Comparison of ENCODE assay signal across 10 mouse cellular contexts in the genomic region with DNA sequence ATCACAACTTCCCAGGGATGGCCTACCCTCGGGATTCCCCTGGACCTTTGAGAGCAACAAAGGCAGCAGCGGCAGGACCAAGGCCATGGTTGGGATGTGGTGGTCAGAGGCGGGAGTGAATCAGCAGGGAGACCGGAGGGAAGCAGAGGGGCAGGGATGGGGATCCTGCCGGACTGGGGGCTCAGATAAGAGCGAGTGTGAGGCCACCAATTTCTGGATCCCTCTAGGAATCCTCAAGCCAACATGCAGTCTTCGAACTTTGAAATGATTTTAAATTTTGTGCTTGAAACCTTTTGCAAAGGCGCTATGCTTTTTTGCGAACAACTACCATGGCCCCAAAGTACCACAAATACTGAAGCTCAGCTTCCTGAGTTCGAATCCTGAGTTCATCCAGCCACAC. TPM values are rescaled to one million over a fixed set of nuclear protein-coding genes. Genes with fewer than 3 reads are reported as not detected.
DNase-seq lines count a peak whose midpoint lies in the region; ATAC-seq and TF ChIP-seq lines count a peak whose summit lies in the region.
"Had no signal": no experiment of that assay in that cellular context is flagged by ENCODE, and none has a peak within 500 bp of the region (broad histone marks: within the 10 kb centered on the region; RNA-seq: fewer than 3 reads in every experiment).

A gene (minus strand): TSS at position 101 of the 400 bp plus-strand sequence.

- H3K4me3 ChIP-seq in heart, embryonic 10.5 days = peak within 1 kb of the TSS; percentile 56
- no peak within 1 kb of the TSS for H3K4me3 ChIP-seq in CH12.LX (replicated peaks in 1 of 3; ENCODE audit: low read depth in 2 of 3, low read length in 2 of 3, poor library complexity in 1 of 3)
- peak within 1 kb of the TSS; percentile 20 for H3K4me3 ChIP-seq in forebrain, embryonic 16.5 days (replicated peaks; ENCODE audit: low read length)
- H3K4me3 ChIP-seq in liver, embryonic 15.5 days (replicated peaks) = peak within 1 kb of the TSS; percentile 37
- H3K4me3 ChIP-seq: myocyte had no signal

- TF ChIP-seq POLR2A in CH12.LX (IDR thresholded peaks at IDR 0.05; ENCODE audit: low read depth, low read length) = no peak

- WGBS in heart, embryonic 10.5 days = 41% methylated on average over 10 of the region's 10 CpGs
- 50% methylated on average over 9 of the region's 10 CpGs for WGBS in forebrain, embryonic 16.5 days
- WGBS in liver, embryonic 15.5 days (ENCODE audit: insufficient replicate concordance) = 34% methylated on average over 10 of the region's 10 CpGs

- H3K27me3 ChIP-seq in heart, embryonic 10.5 days (ENCODE audit: insufficient read depth, poor library complexity, severe bottlenecking) = peaks cover 69% of the 10 kb centered on the region
- H3K27me3 ChIP-seq in CH12.LX (replicated peaks) = no peaks in the 10 kb centered on the region
- peaks cover 19% of the 10 kb centered on the region for H3K27me3 ChIP-seq in forebrain, embryonic 16.5 days (replicated peaks; ENCODE audit: control insufficient read depth, insufficient read depth, low read length)
- H3K27me3 ChIP-seq in liver, embryonic 15.5 days = peaks cover 82% of the 10 kb centered on the region

- H3K36me3 ChIP-seq in heart, embryonic 10.5 days = peaks cover 20% of the 10 kb centered on the region
- H3K36me3 ChIP-seq in CH12.LX (replicated peaks in 1 of 2; ENCODE audit: control insufficient read depth in 1 of 2, insufficient read depth in 1 of 2, low read length in 1 of 2) = peaks cover 4 to 32% of the 10 kb centered on the region in 2 experiments
- peaks cover 1% of the 10 kb centered on the region; the same call in 1 of the 2 replicates for H3K36me3 ChIP-seq in forebrain, embryonic 16.5 days (ENCODE audit: control insufficient read depth, insufficient read depth)
- H3K36me3 ChIP-seq in liver, embryonic 15.5 days (replicated peaks) = no peaks in the 10 kb centered on the region

- no peak for TF ChIP-seq RAD21 in CH12.LX (IDR thresholded peaks at IDR 0.05; ENCODE audit: low read depth, low read length)

- DNase-seq in heart, embryonic 10.5 days (ENCODE audit: low spot score) = no peak
- DNase-seq in heart, postnatal 10 days = no peak
- DNase-seq in CH12.LX (ENCODE audit: extremely low read depth) = no peak
- DNase-seq in layer of hippocampus, postnatal 10 days (ENCODE audit: low spot score in 2 of 2) = no peak
- DNase-seq in adrenal gland, postnatal 10 days = no peak
- DNase-seq in urinary bladder, postnatal 4 days (ENCODE audit: low spot score in 2 of 2) = no peak

- H3K27ac ChIP-seq in heart, embryonic 10.5 days = peak within 1 kb of the TSS; percentile 69
- no peak within 1 kb of the TSS for H3K27ac ChIP-seq in CH12.LX (ENCODE audit: insufficient read depth, low read depth)
- H3K27ac ChIP-seq in forebrain, embryonic 16.5 days (ENCODE audit: low read length) = no peak within 1 kb of the TSS
- no peak within 1 kb of the TSS for H3K27ac ChIP-seq in liver, embryonic 15.5 days (replicated peaks)

- dilution Hi-C loops in CH12.LX (cut with MboI; ENCODE audit: extremely low pct_ligation_motif_present, extremely low pct_unique_long_range_greater_than_20kb, low sequenced_read_pairs) = no loop called here

- no peak within 1 kb of the TSS for H3K9ac ChIP-seq in CH12.LX (ENCODE audit: insufficient read depth, low read depth)
- H3K9ac ChIP-seq in forebrain, embryonic 16.5 days (replicated peaks; ENCODE audit: low read depth, low read length) = 0 out of 2 replicates have a peak within 1 kb of the TSS, but pooled peaks have one; percentile 14
- no peak within 1 kb of the TSS; the same call in 1 of the 2 replicates for H3K9ac ChIP-seq in liver, embryonic 15.5 days

- ATAC-seq in forebrain, embryonic 16.5 days = no peak
- no peak for ATAC-seq in liver, embryonic 15.5 days (ENCODE audit: insufficient read depth)

- intact Hi-C loops in heart, postnatal 10 days (cut with DNase I) = no loop called here

- no peak for TF ChIP-seq EP300 in CH12.LX (IDR thresholded peaks at IDR 0.05; ENCODE audit: low read length)

- H3K4me2 ChIP-seq in CH12.LX (ENCODE audit: insufficient read depth, low read depth, poor library complexity, severe bottlenecking) = 0 out of 2 replicates have a peak within 1 kb of the TSS, but pooled peaks have one; percentile 1
- peak within 1 kb of the TSS; percentile 37 for H3K4me2 ChIP-seq in forebrain, embryonic 16.5 days (ENCODE audit: low read length)
- peak within 1 kb of the TSS; percentile 71 for H3K4me2 ChIP-seq in liver, embryonic 15.5 days

- TF ChIP-seq CTCF in CH12.LX (conservative IDR thresholded peaks at IDR 0.05 in 1 of 2, IDR thresholded peaks at IDR 0.05 in 1 of 2; ENCODE audit: low read depth in 2 of 2, low read length in 2 of 2) = no peak

- H3K79me2 ChIP-seq in CH12.LX (replicated peaks; ENCODE audit: control insufficient read depth, extremely low read depth, insufficient read depth, poor library complexity, severe bottlenecking) = no peaks in the 10 kb centered on the region

- H3K4me1 ChIP-seq in heart, embryonic 10.5 days = peaks cover 28% of the 10 kb centered on the region
- H3K4me1 ChIP-seq in CH12.LX (ENCODE audit: control insufficient read depth in 1 of 2, insufficient read depth in 2 of 2) = 0 out of 4 replicates have a peak, but pooled peaks cover 2 to 4% of the 10 kb centered on the region in 2 experiments
- peaks cover 18% of the 10 kb centered on the region for H3K4me1 ChIP-seq in forebrain, embryonic 16.5 days (replicated peaks; ENCODE audit: control insufficient read depth, insufficient read depth, low read length)
- H3K4me1 ChIP-seq in liver, embryonic 15.5 days (replicated peaks) = peaks cover 35% of the 10 kb centered on the region

- H3K9me3 ChIP-seq in heart, embryonic 10.5 days = no peaks in the 10 kb centered on the region
- H3K9me3 ChIP-seq in CH12.LX (replicated peaks; ENCODE audit: low read length) = no peaks in the 10 kb centered on the region
- no peaks in the 10 kb centered on the region for H3K9me3 ChIP-seq in forebrain, embryonic 16.5 days (ENCODE audit: control insufficient read depth, low read length)
- no peaks in the 10 kb centered on the region for H3K9me3 ChIP-seq in liver, embryonic 15.5 days (replicated peaks)

- in situ Hi-C loops in CH12.LX (cut with MboI; ENCODE audit: low pct_ligation_motif_present, low pct_unique_long_range_greater_than_20kb, low sequenced_read_pairs) = loop anchor here (5.0 kb wide), 1 partner anchor 44 kb away; no protein-coding TSS in a partner anchor

TF ChIP-seq in CH12.LX, 34 proteins besides CTCF, POLR2A, EP300 and RAD21:
- TF ChIP-seq BHLHE40 (IDR thresholded peaks at IDR 0.05; ENCODE audit: low read depth, low read length) = no peak
- TF ChIP-seq ETS1 (conservative IDR thresholded peaks at IDR 0.05; ENCODE audit: low read depth, low read length) = no peak
- no peak for TF ChIP-seq E2F4 (IDR thresholded peaks at IDR 0.05; ENCODE audit: insufficient replicate concordance, low read depth, low read length)
- no peak for TF ChIP-seq GABPA (IDR thresholded peaks at IDR 0.05; ENCODE audit: insufficient replicate concordance, low read depth, low read length)
- TF ChIP-seq RCOR1 (conservative IDR thresholded peaks at IDR 0.05; ENCODE audit: low read depth, low read length) = no peak
- no peak for TF ChIP-seq NRF1 (IDR thresholded peaks at IDR 0.05; ENCODE audit: low read depth, low read length)
- TF ChIP-seq KAT2A (IDR thresholded peaks at IDR 0.05; ENCODE audit: insufficient replicate concordance, low read length) = no peak
- TF ChIP-seq PAX5 (IDR thresholded peaks at IDR 0.05; ENCODE audit: low read length) = no peak
- TF ChIP-seq SIN3A (IDR thresholded peaks at IDR 0.05; ENCODE audit: low read length) = no peak
- no peak for TF ChIP-seq ZMIZ1 (IDR thresholded peaks at IDR 0.05; ENCODE audit: low read depth, low read length)
- TF ChIP-seq TBP (conservative IDR thresholded peaks at IDR 0.05; ENCODE audit: low read depth, low read length) = no peak
- TF ChIP-seq SMC3 (IDR thresholded peaks at IDR 0.05; ENCODE audit: low read depth, low read length) = no peak
- TF ChIP-seq MXI1 (IDR thresholded peaks at IDR 0.05; ENCODE audit: low read depth, low read length) = no peak
- no peak for TF ChIP-seq IRF4 (IDR thresholded peaks at IDR 0.05; ENCODE audit: low read depth, low read length)
- no peak for TF ChIP-seq MAZ (IDR thresholded peaks at IDR 0.05; ENCODE audit: low read depth, low read length)
- no peak for TF ChIP-seq POLR2AphosphoS2 (IDR thresholded peaks at IDR 0.05; ENCODE audit: low read depth, low read length)

RNA-seq across cellular contexts. Expression of the gene that starts here (rescaled TPM):
- 0.63 and 1.0 TPM in 2 replicates for polyA plus RNA-seq in heart, embryonic 10.5 days (2016; fragmentation: Nextera tagmentation; extraction: Ambion mirVana)
- total RNA-seq in heart, postnatal 10 days (2021) = under 1 TPM; 0.55 to 0.77 TPM
- total RNA-seq in CH12.LX (2012; rRNA removed) (not detected in 2 replicates), CH12.LX (2014; rRNA removed) (not detected in 2 replicates)
- 0.10 TPM in 1 of 2 replicates, not detected in the other for polyA plus RNA-seq in CH12.LX (2012; ENCODE audit: insufficient read length, low read depth)
- 0.24 TPM in 1 of 2 replicates, not detected in the other for polyA plus RNA-seq in forebrain, embryonic 16.5 days (2015; fragmentation: Nextera tagmentation; extraction: Ambion mirVana)
- polyA plus RNA-seq in liver, embryonic 15.5 days (2015; fragmentation: Nextera tagmentation; extraction: Ambion mirVana) = 3.2 and 4.4 TPM in 2 replicates
- not detected for total RNA-seq in layer of hippocampus, postnatal 10 days (2021)
- under 1 TPM; 0.24 to 0.30 TPM for total RNA-seq in adrenal gland, postnatal 10 days (2021)
- total RNA-seq: gastrocnemius, adult 8-10 months had no signal
- polyA plus RNA-seq: myocyte had no signal

Comparison
In these comparisons a context has a peak if more than half of its experiments do, and no peak if none do; other contexts are left out.
1. H3K4me3 ChIP-seq: peak in heart, embryonic 10.5 days (single experiment), forebrain, embryonic 16.5 days (single experiment) and liver, embryonic 15.5 days (single experiment); none in CH12.LX (0 of 3).
2. H3K4me2 ChIP-seq: peak in every context shown above with its lines; median percentile 71 in liver, embryonic 15.5 days; 37 in forebrain, embryonic 16.5 days; 1 in CH12.LX.